In genomic region chr19:14785661-14786060, GRCm38 (mm10) we compare ENCODE assay signal across 15 mouse cellular contexts.
DNase-seq lines count a peak whose midpoint lies in the region; ATAC-seq and TF ChIP-seq lines count a peak whose summit lies in the region.
"Had no signal": no experiment of that assay in that cellular context is flagged by ENCODE, and none has a peak within 500 bp of the region (broad histone marks: within the 10 kb centered on the region; RNA-seq: fewer than 3 reads in every experiment).

No protein-coding gene starts in this region.

- no peak overlapping the region for H3K4me3 ChIP-seq in kidney, adult 2 months (ENCODE audit: insufficient read depth, low read depth, low read length)
- no peak overlapping the region for H3K4me3 ChIP-seq in stomach, embryonic 14.5 days (ENCODE audit: low read depth, low read length)
- H3K4me3 ChIP-seq in stomach, postnatal 0 days (ENCODE audit: low read depth, low read length), result no peak overlapping the region
- no peak overlapping the region for H3K4me3 ChIP-seq in intestine, embryonic 15.5 days (replicated peaks)
- H3K4me3 ChIP-seq: limb, embryonic 10.5 days; liver, embryonic 13.5 days; midbrain, embryonic 13.5 days had no signal

- 22% methylated on average over 3 of the region's 3 CpGs for WGBS in kidney, adult 2 months
- 20% methylated on average over 3 of the region's 3 CpGs for WGBS in stomach, embryonic 14.5 days
- WGBS in stomach, postnatal 0 days, result 36% methylated on average over 3 of the region's 3 CpGs
- WGBS in intestine, embryonic 15.5 days, result 23% methylated on average over 3 of the region's 3 CpGs

- H3K4me1 ChIP-seq in kidney, adult 2 months (ENCODE audit: control insufficient read depth, insufficient read depth, low read length), result 0 out of 2 replicates have a peak, but pooled peaks cover 2% of the 10 kb centered on the region
- 0 out of 2 replicates have a peak, but pooled peaks cover 3% of the 10 kb centered on the region for H3K4me1 ChIP-seq in stomach, embryonic 14.5 days (ENCODE audit: control insufficient read depth, insufficient read depth, low read length)
- no peaks in the 10 kb centered on the region for H3K4me1 ChIP-seq in stomach, postnatal 0 days (replicated peaks; ENCODE audit: control insufficient read depth, insufficient read depth)
- H3K4me1 ChIP-seq in intestine, embryonic 15.5 days (replicated peaks), result 0 out of 2 replicates have a peak, but pooled peaks cover 3% of the 10 kb centered on the region
- H3K4me1 ChIP-seq: liver, embryonic 13.5 days; midbrain, embryonic 13.5 days had no signal

- no peak overlapping the region for H3K9ac ChIP-seq in stomach, embryonic 14.5 days (replicated peaks; ENCODE audit: low read depth, low read length)
- H3K9ac ChIP-seq in stomach, postnatal 0 days (ENCODE audit: low read length), result no peak overlapping the region
- H3K9ac ChIP-seq in intestine, embryonic 15.5 days, result no peak overlapping the region
- H3K9ac ChIP-seq: liver, embryonic 13.5 days; midbrain, embryonic 13.5 days had no signal

- TF ChIP-seq CTCF in kidney, adult 2 months (conservative IDR thresholded peaks at IDR 0.05; ENCODE audit: insufficient read depth, insufficient read length, low read depth, low read length), result no peak
- no peak for TF ChIP-seq CTCF in stomach, postnatal 0 days (IDR thresholded peaks at IDR 0.05; ENCODE audit: low read depth)

- no peak for TF ChIP-seq POLR2A in kidney, adult 2 months (IDR thresholded peaks at IDR 0.05; ENCODE audit: low read depth, low read length)

- DNase-seq in kidney, adult 2 months, result peak; percentile 5
- DNase-seq in kidney, postnatal 25 days, result no peak
- DNase-seq in stomach, postnatal 0 days (ENCODE audit: low spot score), result no peak
- no peak for DNase-seq in liver
- DNase-seq in cerebellum, adult 9-10 months, result no peak
- DNase-seq: adrenal gland, postnatal 10 days; cerebellum, adult 8-10 months; heart, adult 11 months; liver, embryonic 13.5 days; thymus, postnatal 36 days had no signal

- ATAC-seq in stomach, embryonic 14.5 days (ENCODE audit: insufficient number of reproducible peaks, insufficient read depth, low FRiP score, low read depth), result 0 out of 2 replicates have a peak, but pooled peaks have one; percentile 23
- no peak for ATAC-seq in stomach, postnatal 0 days (ENCODE audit: low FRiP score, low TSS enrichment)
- ATAC-seq in intestine, embryonic 15.5 days, result peak; percentile 93
- no peak for ATAC-seq in erythroblast, adult 5-6 weeks (replicated peaks; ENCODE audit: low FRiP score, poor library complexity, severe bottlenecking)
- ATAC-seq: midbrain, embryonic 13.5 days had no signal

- no peaks in the 10 kb centered on the region for H3K9me3 ChIP-seq in stomach, embryonic 14.5 days (ENCODE audit: control insufficient read depth, low read depth, low read length)
- H3K9me3 ChIP-seq in stomach, postnatal 0 days (ENCODE audit: control insufficient read depth, low read length), result no peaks in the 10 kb centered on the region
- H3K9me3 ChIP-seq in intestine, embryonic 15.5 days, result no peaks in the 10 kb centered on the region
- H3K9me3 ChIP-seq: limb, embryonic 10.5 days; liver, embryonic 13.5 days; midbrain, embryonic 13.5 days had no signal

- no peaks in the 10 kb centered on the region; the same call in 1 of the 2 replicates for H3K27me3 ChIP-seq in kidney, adult 2 months (replicated peaks; ENCODE audit: control insufficient read depth, insufficient read depth, low read length)
- H3K27me3 ChIP-seq in stomach, embryonic 14.5 days (ENCODE audit: control insufficient read depth, insufficient read depth, low read length), result no peaks in the 10 kb centered on the region
- no peaks in the 10 kb centered on the region for H3K27me3 ChIP-seq in stomach, postnatal 0 days (ENCODE audit: control insufficient read depth, insufficient read depth, low read length)
- H3K27me3 ChIP-seq in intestine, embryonic 15.5 days (replicated peaks), result no peaks in the 10 kb centered on the region
- H3K27me3 ChIP-seq: liver, embryonic 13.5 days had no signal

- no peak overlapping the region for H3K4me2 ChIP-seq in stomach, embryonic 14.5 days (replicated peaks; ENCODE audit: low read depth, low read length)
- H3K4me2 ChIP-seq in stomach, postnatal 0 days (replicated peaks; ENCODE audit: low read depth), result no peak overlapping the region
- no peak overlapping the region for H3K4me2 ChIP-seq in intestine, embryonic 15.5 days (replicated peaks)
- H3K4me2 ChIP-seq: liver, embryonic 13.5 days; midbrain, embryonic 13.5 days had no signal

- H3K27ac ChIP-seq in kidney, adult 2 months (ENCODE audit: insufficient read depth, low read depth, low read length), result no peak overlapping the region
- no peak overlapping the region for H3K27ac ChIP-seq in stomach, embryonic 14.5 days (ENCODE audit: low read length)
- no peak overlapping the region for H3K27ac ChIP-seq in stomach, postnatal 0 days (replicated peaks)
- H3K27ac ChIP-seq in intestine, embryonic 15.5 days, result no peak overlapping the region
- H3K27ac ChIP-seq: limb, embryonic 10.5 days; liver, embryonic 13.5 days; midbrain, embryonic 13.5 days had no signal

- no peak for TF ChIP-seq EP300 in stomach, postnatal 0 days (optimal IDR thresholded peaks at IDR 0.05)

- no peaks in the 10 kb centered on the region for H3K36me3 ChIP-seq in kidney, adult 2 months (ENCODE audit: control insufficient read depth, insufficient read depth, low read length)
- H3K36me3 ChIP-seq in stomach, embryonic 14.5 days (ENCODE audit: control insufficient read depth, insufficient read depth, low read length), result no peaks in the 10 kb centered on the region
- no peaks in the 10 kb centered on the region for H3K36me3 ChIP-seq in stomach, postnatal 0 days (ENCODE audit: control insufficient read depth, insufficient read depth, low read length)
- H3K36me3 ChIP-seq in intestine, embryonic 15.5 days, result no peaks in the 10 kb centered on the region
- H3K36me3 ChIP-seq: limb, embryonic 10.5 days; liver, embryonic 13.5 days; midbrain, embryonic 13.5 days had no signal

Comparison
In these comparisons a context has a peak if more than half of its experiments do, and no peak if none do; other contexts are left out.
1. ATAC-seq: peak in stomach, embryonic 14.5 days (single experiment) and intestine, embryonic 15.5 days (single experiment); none in stomach, postnatal 0 days (single experiment) and erythroblast, adult 5-6 weeks (single experiment).